Comparison of ENCODE assay signal across 27 mouse cellular contexts in genomic region chr10:114852688-114853087, GRCm38 (mm10). TPM values are rescaled to one million over a fixed set of nuclear protein-coding genes. Genes with fewer than 3 reads are reported as not detected.
"Had no signal": no experiment of that assay in that cellular context is flagged by ENCODE, and none has a peak within 500 bp of the region (broad histone marks: within the 10 kb centered on the region; RNA-seq: fewer than 3 reads in every experiment).

No protein-coding gene starts in this region.

- H3K27ac ChIP-seq: heart, adult 2 months; heart, embryonic 13.5 days; heart, embryonic 15.5 days; hindbrain, embryonic 13.5 days; hindbrain, embryonic 15.5 days; hindbrain, postnatal 0 days; layer of hippocampus, adult 2 months; left cerebral cortex, adult 2 months; limb, embryonic 12.5 days; liver, embryonic 13.5 days; liver, embryonic 15.5 days had no signal

- H3K4me1 ChIP-seq: heart, embryonic 13.5 days; heart, embryonic 15.5 days; hindbrain, embryonic 13.5 days; hindbrain, embryonic 15.5 days; limb, embryonic 12.5 days; liver, embryonic 13.5 days; liver, embryonic 15.5 days had no signal

- ATAC-seq: hindbrain, postnatal 0 days; intestine, postnatal 0 days; liver, postnatal 0 days had no signal

- H3K9me3 ChIP-seq: hindbrain, embryonic 13.5 days; hindbrain, embryonic 15.5 days; liver, embryonic 15.5 days had no signal

- H3K4me3 ChIP-seq: heart, adult 2 months; heart, embryonic 13.5 days; heart, embryonic 15.5 days; hindbrain, embryonic 13.5 days; hindbrain, embryonic 15.5 days; layer of hippocampus, adult 2 months; left cerebral cortex, adult 2 months; limb, embryonic 12.5 days; liver, embryonic 13.5 days; liver, embryonic 15.5 days had no signal

- H3K27me3 ChIP-seq: heart, embryonic 13.5 days; heart, embryonic 15.5 days; hindbrain, embryonic 13.5 days; hindbrain, embryonic 15.5 days; limb, embryonic 12.5 days; liver, embryonic 13.5 days; liver, embryonic 15.5 days had no signal

- H3K4me2 ChIP-seq: heart, embryonic 11.5 days; heart, embryonic 13.5 days; heart, embryonic 15.5 days; hindbrain, embryonic 13.5 days; hindbrain, embryonic 15.5 days; limb, embryonic 12.5 days; liver, embryonic 11.5 days; liver, embryonic 13.5 days; liver, embryonic 15.5 days had no signal

- H3K36me3 ChIP-seq: heart, embryonic 13.5 days; heart, embryonic 15.5 days; hindbrain, embryonic 13.5 days; hindbrain, embryonic 15.5 days; limb, embryonic 12.5 days; liver, embryonic 13.5 days; liver, embryonic 15.5 days had no signal

- DNase-seq: gastrocnemius, postnatal 10 days; gastrocnemius, postnatal 36 days; heart, adult 11 months; heart, adult 2 months; heart, postnatal 14 days; heart, postnatal 36 days; kidney, adult 18-20 months; kidney, adult 8-10 months; kidney, postnatal 10 days; kidney, postnatal 25 days; kidney, postnatal 4 days; liver; liver, embryonic 13.5 days; liver, postnatal 0 days had no signal

- H3K9ac ChIP-seq: heart, embryonic 13.5 days; heart, embryonic 15.5 days; hindbrain, embryonic 13.5 days; hindbrain, embryonic 15.5 days; limb, embryonic 12.5 days; liver, embryonic 13.5 days; liver, embryonic 15.5 days; liver, postnatal 0 days had no signal

RNA-seq across cellular contexts. Expression of gene Trhde, which starts 50.6 kb away (rescaled TPM):
- total RNA-seq: hematopoietic stem cell, adult 5-6 weeks had no signal
- polyA plus RNA-seq: heart, embryonic 13.5 days; liver, embryonic 11.5 days; liver, embryonic 13.5 days; liver, embryonic 15.5 days; liver, postnatal 0 days had no signal
